8 mouse cellular contexts compared by ENCODE assay signal in the genomic region with DNA sequence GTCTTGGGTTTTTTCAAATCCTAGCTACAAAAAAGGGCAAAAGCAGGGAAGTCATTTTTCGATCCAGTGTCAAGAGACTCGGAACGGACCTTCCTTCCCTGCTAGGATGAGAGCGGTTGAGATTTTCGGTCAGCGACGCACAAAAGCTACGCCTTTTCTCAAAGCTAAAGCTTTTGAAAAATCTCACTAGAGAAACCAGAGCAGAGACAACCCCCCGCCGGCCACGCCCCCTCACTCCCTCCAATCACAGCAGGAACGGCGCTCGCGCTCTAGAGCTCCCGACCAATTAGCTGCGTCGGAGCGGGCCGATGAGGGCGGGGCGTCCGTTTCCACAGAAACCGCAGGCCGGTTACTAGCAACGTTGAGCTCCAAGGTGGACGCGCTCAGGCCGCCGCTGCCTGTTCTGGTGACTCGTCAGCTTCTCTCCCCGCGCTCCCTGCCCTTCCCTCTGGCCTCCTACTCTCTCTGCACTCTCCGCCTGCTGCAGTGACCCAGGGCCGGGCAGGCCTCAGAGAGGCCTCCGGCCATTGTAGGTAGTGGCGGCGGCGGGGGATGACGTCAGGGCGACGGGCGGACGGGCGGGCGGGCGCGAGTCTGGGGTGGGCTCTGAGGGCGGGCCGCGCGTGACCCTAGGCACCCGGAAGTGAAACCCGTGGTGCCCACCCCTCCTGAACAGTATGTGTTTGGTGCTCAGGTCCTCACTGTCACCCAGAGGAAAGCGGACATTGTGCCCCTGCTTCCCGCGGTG. TPM values are rescaled to one million over a fixed set of nuclear protein-coding genes. Genes with fewer than 3 reads are reported as not detected.
DNase-seq lines count a peak whose midpoint lies in the region; ATAC-seq lines count a peak whose summit lies in the region.

A gene (plus strand): TSS at position 335 of the 748 bp plus-strand sequence.

- H3K36me3 ChIP-seq in hindbrain, embryonic 15.5 days = no peaks in the 10 kb centered on the region

- peaks cover 16% of the 10 kb centered on the region for H3K4me1 ChIP-seq in hindbrain, embryonic 15.5 days (replicated peaks)

- H3K4me2 ChIP-seq in hindbrain, embryonic 15.5 days = peak within 1 kb of the TSS; percentile 72

- no peaks in the 10 kb centered on the region for H3K9me3 ChIP-seq in hindbrain, embryonic 15.5 days

- 0% methylated on average over 57 of the region's 57 CpGs for WGBS in hindbrain, embryonic 15.5 days

- peak within 1 kb of the TSS; percentile 99 for H3K27ac ChIP-seq in hindbrain, embryonic 15.5 days (replicated peaks)

- peak; percentile 96 for DNase-seq in R1 (ENCODE audit: low read depth, low spot score)
- DNase-seq in cerebellum, postnatal 25 days = peak; percentile 99
- peak; percentile 97 to 98 for DNase-seq in frontal cortex, postnatal 25 days (ENCODE audit: low spot score in 2 of 2)
- peak; percentile 96 for DNase-seq in left cerebral cortex, adult 11 months (ENCODE audit: low spot score)
- DNase-seq in lung, postnatal 4 days = peak; percentile 98
- DNase-seq in retina, postnatal 7 days (ENCODE audit: low read depth, low spot score) = peak; percentile 93
- DNase-seq in urinary bladder, adult 2 months (ENCODE audit: low spot score) = peak; percentile 96

- H3K4me3 ChIP-seq in hindbrain, embryonic 15.5 days = peak within 1 kb of the TSS; percentile 72

- H3K27me3 ChIP-seq in hindbrain, embryonic 15.5 days = no peaks in the 10 kb centered on the region

- ATAC-seq in hindbrain, embryonic 15.5 days (ENCODE audit: low FRiP score, low read depth) = peak; percentile 99

- H3K9ac ChIP-seq in hindbrain, embryonic 15.5 days = peak within 1 kb of the TSS; percentile 81

RNA-seq across cellular contexts. Expression of the gene that starts here (rescaled TPM):
- 9.5 and 11.7 TPM in 2 replicates for polyA plus RNA-seq in hindbrain, embryonic 15.5 days (2015; fragmentation: Nextera tagmentation; extraction: Ambion mirVana)
- 17.1 and 20.4 TPM in 2 replicates for polyA plus RNA-seq in urinary bladder, adult 2 months (2012; rRNA removed)

Comparison
In these comparisons a context has a peak if more than half of its experiments do, and no peak if none do; other contexts are left out.
1. Peak in every context shown above with its lines: DNase-seq, ATAC-seq, H3K4me3 ChIP-seq and H3K27ac ChIP-seq.